Mouse (Mus musculus): ENCODE data around the gene Cyth4. TPM values are rescaled to one million over a fixed set of nuclear protein-coding genes. Genes with fewer than 3 reads are reported as not detected.
A peak's percentile ranks its signal among the peaks of the same experiment; 100 is the strongest.

Cyth4 gene
- total RNA-seq, 2 experiments from 2014 or later = 11.6 to 12.3 TPM

DNA sequence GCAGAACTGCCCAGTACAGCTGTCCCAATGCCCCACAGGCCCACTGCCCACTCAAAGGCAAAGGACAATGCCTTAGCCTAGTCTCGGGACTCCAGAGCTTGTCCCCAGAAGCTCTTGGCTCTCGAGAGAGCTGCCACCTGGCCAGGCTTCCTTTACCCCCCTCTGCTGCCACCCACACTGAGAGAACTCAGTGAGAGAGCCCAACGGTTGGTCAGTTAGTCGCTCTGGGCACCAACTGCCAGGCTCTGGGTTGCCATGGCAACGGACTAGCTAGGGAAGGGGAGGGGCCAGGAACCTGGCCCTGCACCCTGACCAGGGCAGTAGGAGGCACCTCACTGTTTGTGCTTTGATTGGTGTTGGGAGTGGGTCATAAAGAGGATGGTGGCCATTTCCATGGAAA is 73.5 kb downstream of the Cyth4 start:
- intact Hi-C loops (cut with DNase I) = loop anchor here (5.0 kb wide), 1 partner anchor 42 kb away; no protein-coding TSS in a partner anchor
- peak; percentile 64 to 88 for DNase-seq (ENCODE audit: low spot score in 2 of 2)

Other genes starting within 250 kb of the Cyth4 start
- not detected for gene Tex33, start 201.1 kb upstream of the Cyth4 start, total RNA-seq (2021)
- 10 to 100 TPM; 30.8 to 39.2 TPM for gene Tst, start 191.1 kb upstream of the Cyth4 start, total RNA-seq (2021)
- 10 to 100 TPM; 39.0 to 47.2 TPM for gene Mpst, start 190.6 kb upstream of the Cyth4 start, total RNA-seq (2021)
- gene Kctd17, start 168.5 kb upstream of the Cyth4 start, total RNA-seq (2021) = 100 to 1,000 TPM; 288 to 291 TPM
- not detected for gene Tmprss6, start 128.4 kb upstream of the Cyth4 start, total RNA-seq (2021)
- under 1 TPM in 1 of 2 experiments, not detected in 1; 0.11 TPM for gene Il2rb, start 101.8 kb upstream of the Cyth4 start, total RNA-seq (2021)
- 1 to 10 TPM; 7.7 to 9.0 TPM for gene C1qtnf6, start 65.6 kb upstream of the Cyth4 start, total RNA-seq (2021)
- gene Sstr3, start 52.4 kb upstream of the Cyth4 start, total RNA-seq (2021) = 10 to 100 TPM; 16.7 to 20.6 TPM
- 1 to 10 TPM; 2.3 to 4.6 TPM for gene Rac2, start 24.3 kb upstream of the Cyth4 start, total RNA-seq (2021)
- gene Elfn2, start 121.7 kb downstream of the Cyth4 start, total RNA-seq (2021) = 100 to 1,000 TPM; 117 to 127 TPM
- gene Mfng, start 176.4 kb downstream of the Cyth4 start, total RNA-seq (2021) = 1 to 10 TPM; 5.6 to 6.7 TPM
- 1 to 10 TPM; 4.0 to 5.1 TPM for gene Card10, start 206.0 kb downstream of the Cyth4 start, total RNA-seq (2021)
- gene Cdc42ep1, start 245.6 kb downstream of the Cyth4 start, total RNA-seq (2021) = 10 to 100 TPM in 1 of 2 experiments, 1 to 10 TPM in 1; 6.5 to 11.0 TPM

Measured in left cerebral cortex, postnatal 14 days (tissue).